Mouse (Mus musculus) retina, embryonic 14.5 days (tissue): ENCODE data around the gene Ttc8.

Experiments
- DNase-seq: peaks from one replicate; pipeline ENCODE4 v3.0.0-alpha.2; 2015; ENCODE audit warnings: low spot score

The Ttc8 gene

GRCm38 (mm10) chr12:99028665-99029064, 108.3 kb downstream of the Ttc8 start:
- no peak for DNase-seq

DNA sequence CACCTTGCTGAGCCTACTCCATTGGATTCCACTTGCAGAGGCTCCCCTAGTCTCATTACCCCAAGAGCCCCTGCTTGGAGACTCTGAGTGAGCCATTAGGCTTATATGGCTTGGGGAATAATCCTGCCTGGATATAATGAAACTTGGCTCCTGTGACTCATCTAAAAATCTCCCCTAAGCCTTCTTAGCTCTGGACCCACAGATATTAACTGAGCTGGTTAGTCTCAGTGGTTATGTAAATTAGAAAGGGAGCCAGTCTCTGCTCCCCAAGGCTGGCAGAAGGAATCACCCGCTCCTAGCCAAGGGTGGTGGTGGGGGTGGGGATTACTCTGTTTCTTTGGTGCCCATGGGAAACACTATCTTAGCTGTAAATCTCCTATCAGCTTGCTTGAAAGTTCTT, 109.6 kb downstream of the Ttc8 start:
- no peak for DNase-seq
